Mouse (Mus musculus) hindbrain, embryonic 11.5 days (tissue): Measurements from ENCODE around the gene Irf1. TPM values are rescaled to one million over a fixed set of nuclear protein-coding genes. Genes with fewer than 3 reads are reported as not detected.
A peak's percentile ranks its signal among the peaks of the same experiment; 100 is the strongest.

ENCODE experiments used
- ATAC-seq: fragments of 200-750 bp; cut with Nextera tagmentation; 2 replicates; pipeline ENCODE4 v1.8.0; 2017; ENCODE audit warnings: mild to moderate bottlenecking, moderate TSS enrichment, moderate library complexity; ENCODE audit not compliant: low FRiP score
- DNase-seq: peaks from one replicate; pipeline ENCODE4 v3.0.0-alpha.2; 2015; ENCODE audit warnings: low spot score
- H3K27ac ChIP-seq: fragments of 300-500 bp; sonication (generic); 2 replicates; pipeline ENCODE4 v1.5.1; 2014; ENCODE audit warnings: mild to moderate bottlenecking, low read depth, low read length
- H3K27me3 ChIP-seq: fragments of 300-500 bp; sonication (generic); 2 replicates; pipeline ENCODE4 v1.6.1; 2014; ENCODE audit warnings: mild to moderate bottlenecking, low read length, moderate library complexity, mixed read lengths; ENCODE audit not compliant: control insufficient read depth, insufficient read depth
- H3K36me3 ChIP-seq: fragments of 300-500 bp; sonication (generic); 2 replicates; pipeline ENCODE4 v1.6.1; 2014; ENCODE audit warnings: mild to moderate bottlenecking, low read length, moderate library complexity, mixed read lengths; ENCODE audit not compliant: control insufficient read depth, insufficient read depth
- H3K4me1 ChIP-seq: fragments of 300-500 bp; sonication (generic); replicated peaks from 2 replicates; pipeline ENCODE4 v1.6.1; 2014; ENCODE audit warnings: low read length, mixed read lengths; ENCODE audit not compliant: control insufficient read depth, insufficient read depth
- H3K4me2 ChIP-seq: fragments of 300-500 bp; sonication (generic); replicated peaks from 2 replicates; pipeline ENCODE4 v1.6.1; 2014; ENCODE audit warnings: mild to moderate bottlenecking, low read depth, low read length
- H3K4me3 ChIP-seq: fragments of 300-500 bp; sonication (generic); 2 replicates; pipeline ENCODE4 v1.5.1; 2014; ENCODE audit warnings: low read depth, low read length
- H3K9ac ChIP-seq: fragments of 300-500 bp; sonication (generic); 2 replicates; pipeline ENCODE4 v1.6.1; 2014; ENCODE audit warnings: low read depth, low read length
- H3K9me3 ChIP-seq: fragments of 300-500 bp; sonication (generic); 2 replicates; pipeline ENCODE4 v1.6.1; 2016; ENCODE audit warnings: low read length; ENCODE audit not compliant: control insufficient read depth
- WGBS: fragments of 180-500 bp; shearing (Covaris S2); extraction: QIAGEN DNeasy Blood & Tissue Kit; methylation state at CpG from one replicate; pipeline ENCODE4 v1.1.7; 2014; 5-methylcytosine and 5-hydroxymethylcytosine counted together
- polyA plus RNA-seq: library from polyadenylated mRNA; unstranded; fragments of >200 nt; fragmentation: Nextera tagmentation; extraction: Ambion mirVana; gene quantifications from 2 replicates; pipeline ENCODE4 v1.2.1, GENCODE M21; 2014

Irf1 gene
- polyA plus RNA-seq, 1 experiment from 2014 or later, result 1.7 TPM

DNA sequence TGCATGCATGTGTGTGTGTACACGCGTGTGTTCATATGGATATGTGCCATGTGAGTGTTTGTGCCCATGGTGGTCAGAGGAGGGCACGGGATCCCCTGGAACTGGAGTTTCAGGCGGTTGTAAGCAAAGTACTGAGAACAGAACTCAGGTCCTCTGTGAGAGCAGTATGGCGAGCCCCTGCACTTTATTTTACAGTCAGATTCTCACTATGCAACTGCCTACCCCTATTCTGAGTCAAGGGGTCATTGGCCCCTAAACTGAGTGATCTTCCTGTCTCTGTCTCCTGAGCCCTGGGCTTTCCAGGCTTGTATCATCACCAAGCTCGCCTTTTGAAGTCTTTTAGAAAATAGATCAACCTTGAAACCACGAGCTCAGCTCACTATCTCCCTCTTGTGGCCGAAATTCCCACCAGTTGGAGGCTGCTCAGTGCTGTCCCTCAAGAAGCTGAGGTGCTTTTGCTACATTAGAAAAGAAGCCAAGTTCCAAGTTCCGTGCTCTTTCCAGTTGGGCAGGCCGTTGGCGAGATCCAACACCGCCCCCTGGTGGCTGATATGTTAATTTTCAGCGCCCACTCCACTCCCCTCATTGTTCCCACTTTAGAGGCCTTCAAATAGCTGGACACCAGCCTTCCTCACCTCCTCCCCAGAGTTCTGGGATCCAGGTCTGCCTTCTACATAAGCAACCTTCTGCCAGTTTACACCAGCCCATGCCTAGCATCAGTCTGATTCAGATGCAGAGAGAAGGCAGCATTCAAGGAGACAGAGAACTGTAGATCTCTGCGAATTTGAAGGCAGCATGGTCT, 32.8 kb upstream of the Irf1 start:
- Histone ChIP-seq H3K9ac (no peak overlapping the region), H3K27ac (no peak overlapping the region), H3K9me3 (no peaks in the 10 kb centered on the region), H3K4me3 (no peak overlapping the region), H3K4me1 (no peaks in the 10 kb centered on the region), H3K27me3 (no peaks in the 10 kb centered on the region), H3K36me3 (no peaks in the 10 kb centered on the region), H3K4me2 (no peak overlapping the region)
- WGBS, result 49% methylated on average over 14 of the region's 14 CpGs
- ATAC-seq (no peak), DNase-seq (peak; percentile 84)

DNA sequence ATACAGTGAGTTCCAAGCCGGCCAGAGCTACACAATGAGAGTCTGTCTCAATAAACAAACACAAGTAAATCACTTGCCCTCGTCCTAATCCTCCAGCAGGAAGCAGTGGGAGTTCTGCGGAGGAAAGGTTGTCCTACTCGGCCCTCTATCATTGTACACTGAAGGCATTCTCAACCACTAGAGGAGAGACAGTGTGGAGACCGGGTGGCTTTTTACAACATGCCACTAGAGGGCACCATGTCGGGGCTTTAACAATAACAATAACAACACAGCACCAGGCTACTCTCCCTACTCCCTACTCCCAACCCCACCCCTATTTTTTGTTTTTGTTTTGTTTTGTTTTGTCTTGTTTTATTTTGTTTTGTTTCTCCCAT, 32.3 kb upstream of the Irf1 start:
- DNase-seq (peak; percentile 57), ATAC-seq (no peak)
- H3K9ac ChIP-seq, result no peak overlapping the region
- no peaks in the 10 kb centered on the region for H3K4me1 ChIP-seq
- H3K4me2 ChIP-seq, result no peak overlapping the region
- WGBS, result 56% methylated on average over 6 of the region's 6 CpGs
- no peaks in the 10 kb centered on the region for H3K36me3 ChIP-seq
- no peak overlapping the region for H3K4me3 ChIP-seq
- no peak overlapping the region for H3K27ac ChIP-seq
- no peaks in the 10 kb centered on the region for H3K9me3 ChIP-seq
- H3K27me3 ChIP-seq, result no peaks in the 10 kb centered on the region

DNA sequence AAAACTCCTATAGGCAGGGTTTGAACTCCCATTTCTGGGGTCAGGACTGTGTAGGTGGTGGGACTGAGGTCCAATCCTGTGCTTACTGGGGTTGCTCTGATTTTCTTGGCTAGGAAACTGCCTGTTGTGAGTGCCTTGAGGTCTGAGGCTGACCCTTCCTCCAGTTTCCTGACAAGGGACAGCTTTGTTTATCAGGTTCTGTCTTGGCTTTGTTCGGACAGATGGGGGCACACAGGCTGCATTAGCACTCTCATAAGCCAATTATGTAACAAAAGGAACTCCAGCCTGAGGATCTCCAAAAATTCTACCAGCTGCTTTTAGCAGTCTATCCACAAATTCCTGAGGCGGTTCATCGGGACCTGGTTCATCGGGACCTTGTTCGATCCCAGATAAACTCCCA, 27.5 kb upstream of the Irf1 start:
- DNase-seq, result no peak
- no peaks in the 10 kb centered on the region for H3K36me3 ChIP-seq
- H3K4me3 ChIP-seq, result no peak overlapping the region
- no peak overlapping the region for H3K9ac ChIP-seq
- ATAC-seq, result no peak
- no peaks in the 10 kb centered on the region for H3K4me1 ChIP-seq
- H3K27me3 ChIP-seq, result no peaks in the 10 kb centered on the region
- WGBS, result 23% methylated on average over 5 of the region's 5 CpGs
- H3K9me3 ChIP-seq, result no peaks in the 10 kb centered on the region
- no peak overlapping the region for H3K4me2 ChIP-seq
- no peak overlapping the region for H3K27ac ChIP-seq

GRCm38 (mm10) chr11:53745260-53745659, 24.6 kb upstream of the Irf1 start:
- H3K27me3 ChIP-seq, result no peaks in the 10 kb centered on the region
- DNase-seq (no peak), ATAC-seq (no peak)
- H3K4me3 ChIP-seq, result no peak overlapping the region
- H3K27ac ChIP-seq, result no peak overlapping the region
- H3K9ac ChIP-seq, result no peak overlapping the region
- no peaks in the 10 kb centered on the region for H3K36me3 ChIP-seq
- 95% methylated on average over 2 of the region's 2 CpGs for WGBS
- no peaks in the 10 kb centered on the region for H3K9me3 ChIP-seq
- H3K4me1 ChIP-seq, result no peaks in the 10 kb centered on the region
- H3K4me2 ChIP-seq, result no peak overlapping the region

DNA sequence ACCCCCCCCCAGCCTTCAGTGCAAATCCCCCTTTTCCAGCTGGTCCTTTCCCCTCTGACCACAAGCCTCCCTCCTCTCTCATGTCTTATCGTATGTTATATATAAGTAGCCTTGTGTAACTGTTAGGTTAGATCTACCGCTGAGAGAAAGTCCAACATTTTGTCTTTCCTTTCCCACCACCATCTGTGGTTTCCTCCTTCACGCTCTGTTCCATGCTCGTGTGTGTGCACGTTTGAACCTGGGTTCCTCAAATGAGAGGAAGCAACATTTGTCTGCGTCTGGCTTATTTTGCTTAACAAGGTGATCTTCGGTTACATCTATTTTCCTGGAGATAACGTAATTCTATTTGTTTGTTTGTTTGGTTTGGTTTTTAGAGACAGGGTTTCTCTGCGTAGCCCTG, 21.8 kb upstream of the Irf1 start:
- no peak overlapping the region for H3K9ac ChIP-seq
- no peak overlapping the region for H3K27ac ChIP-seq
- H3K4me2 ChIP-seq, result no peak overlapping the region
- H3K4me3 ChIP-seq, result no peak overlapping the region
- H3K4me1 ChIP-seq, result no peaks in the 10 kb centered on the region
- no peaks in the 10 kb centered on the region for H3K36me3 ChIP-seq
- DNase-seq, result no peak
- no peaks in the 10 kb centered on the region for H3K27me3 ChIP-seq
- no peaks in the 10 kb centered on the region for H3K9me3 ChIP-seq
- 92% methylated on average over 9 of the region's 9 CpGs for WGBS
- no peak for ATAC-seq

- no peak overlapping the region for H3K27ac ChIP-seq
- no peak overlapping the region for H3K4me2 ChIP-seq
- H3K27me3 ChIP-seq, result no peaks in the 10 kb centered on the region
- H3K4me3 ChIP-seq, result no peak overlapping the region
- H3K9ac ChIP-seq, result no peak overlapping the region
- no peaks in the 10 kb centered on the region for H3K9me3 ChIP-seq
- DNase-seq (no peak), ATAC-seq (no peak)
- H3K4me1 ChIP-seq, result no peaks in the 10 kb centered on the region
- no peaks in the 10 kb centered on the region for H3K36me3 ChIP-seq
- WGBS, result 91% methylated on average over 6 of the region's 6 CpGs
These were observed 21.2 kb upstream of the Irf1 start for GRCm38 (mm10) chr11:53748614-53749013.

DNA sequence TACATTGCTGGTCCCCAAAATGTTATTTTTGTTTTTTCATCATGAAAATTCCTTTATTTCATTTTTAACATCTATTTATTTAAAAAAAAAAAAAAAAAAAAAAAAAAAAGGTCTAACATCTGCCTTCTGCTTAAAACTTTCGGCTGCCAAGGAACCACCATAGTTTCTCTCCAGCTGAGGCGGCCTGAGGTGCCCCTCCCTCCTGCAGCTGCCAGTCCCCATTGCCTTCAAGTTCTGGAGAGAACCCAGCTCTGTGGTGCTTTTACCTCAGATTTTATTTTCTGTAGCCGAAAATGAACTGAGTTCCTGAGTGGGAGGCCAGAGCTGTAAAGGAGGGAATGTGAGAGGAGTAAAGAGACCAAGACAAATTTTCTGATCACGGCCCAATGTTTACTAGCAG, 20.5 kb upstream of the Irf1 start:
- ATAC-seq, result no peak
- Histone ChIP-seq H3K4me1 (no peaks in the 10 kb centered on the region), H3K36me3 (no peaks in the 10 kb centered on the region), H3K27me3 (no peaks in the 10 kb centered on the region), H3K9me3 (no peaks in the 10 kb centered on the region), H3K9ac (no peak overlapping the region), H3K4me2 (no peak overlapping the region), H3K27ac (no peak overlapping the region), H3K4me3 (no peak overlapping the region)
- WGBS, result 71% methylated on average over 4 of the region's 4 CpGs
- no peak for DNase-seq

DNA sequence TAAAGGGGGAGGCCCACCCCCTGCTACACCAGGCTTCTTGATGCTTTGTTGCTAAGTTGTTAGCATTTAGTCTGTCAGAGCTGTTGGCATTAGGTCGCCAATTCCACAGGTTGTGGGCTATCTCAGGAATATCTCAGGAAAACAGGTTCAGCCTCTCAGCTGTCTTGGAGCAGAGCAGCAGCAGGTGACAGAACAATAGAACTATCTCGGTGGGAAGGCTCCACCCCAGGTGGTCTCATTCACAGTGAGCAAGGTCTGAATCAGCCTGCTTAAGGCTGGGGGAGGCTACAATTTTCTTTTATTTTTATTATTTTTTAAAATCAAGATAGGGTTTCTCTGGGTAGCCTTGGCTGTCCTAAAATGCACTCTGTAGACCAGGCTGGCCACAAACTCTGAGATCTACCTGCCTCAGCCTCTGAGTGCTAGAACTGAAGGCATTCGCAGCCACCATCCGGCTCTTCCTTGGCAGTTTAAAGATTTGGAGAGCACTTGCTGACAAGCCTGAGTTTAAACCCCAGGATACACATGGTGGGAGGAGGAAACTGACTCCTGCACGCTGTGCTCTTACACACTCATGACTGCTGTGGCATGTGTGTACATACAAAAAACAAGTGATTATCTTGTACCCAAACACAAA, 20.0 kb upstream of the Irf1 start:
- Histone ChIP-seq H3K36me3 (no peaks in the 10 kb centered on the region), H3K4me1 (no peaks in the 10 kb centered on the region), H3K4me2 (no peak overlapping the region), H3K9ac (no peak overlapping the region), H3K27me3 (no peaks in the 10 kb centered on the region), H3K4me3 (no peak overlapping the region), H3K27ac (no peak overlapping the region), H3K9me3 (no peaks in the 10 kb centered on the region)
- DNase-seq, result no peak
- WGBS, result 50% methylated on average over 5 of the region's 5 CpGs
- ATAC-seq, result no peak

GRCm38 (mm10) chr11:53755011-53755595, 14.7 kb upstream of the Irf1 start:
- DNase-seq, result no peak
- no peak for ATAC-seq
- no peaks in the 10 kb centered on the region for H3K36me3 ChIP-seq
- H3K27me3 ChIP-seq, result no peaks in the 10 kb centered on the region
- peaks cover 2% of the 10 kb centered on the region for H3K4me1 ChIP-seq
- no peak overlapping the region for H3K4me3 ChIP-seq
- no peaks in the 10 kb centered on the region for H3K9me3 ChIP-seq
- H3K4me2 ChIP-seq, result no peak overlapping the region
- H3K9ac ChIP-seq, result no peak overlapping the region
- H3K27ac ChIP-seq, result no peak overlapping the region
- 84% methylated on average over 12 of the region's 12 CpGs for WGBS
